Mouse (Mus musculus) MEL (cell line): ENCODE results near the gene Csf2. TPM values are rescaled to one million over a fixed set of nuclear protein-coding genes. Genes with fewer than 3 reads are reported as not detected.
A peak's percentile ranks its signal among the peaks of the same experiment; 100 is the strongest.

ENCODE experiments used
- DNase-seq: peaks from one replicate; pipeline ENCODE4 v3.0.0; 2011; ENCODE audit warnings: low read depth, low spot score
- H3K27ac ChIP-seq: 2 replicates; pipeline ENCODE4 v1.5.1; 2012; ENCODE audit warnings: low read depth, mild to moderate bottlenecking, control low read depth, low read length, moderate library complexity; ENCODE audit not compliant: control insufficient read depth
- H3K27me3 ChIP-seq, 2 experiments: fragments of 150-350 bp in 1 of 2; sonication (generic) in 1 of 2; 2 replicates each; pipeline ENCODE4 v1.6.1; 2012; ENCODE audit warnings: low read length in 2 of 2, mild to moderate bottlenecking in 2 of 2, improper control_type of control experiment in 1 of 2, moderate library complexity in 1 of 2; ENCODE audit not compliant: insufficient read depth in 2 of 2, control insufficient read depth in 1 of 2
- H3K36me3 ChIP-seq, 2 experiments: 2 replicates each; pipeline ENCODE4 v1.6.1; 2012 to 2014; ENCODE audit warnings: low read length in 2 of 2, improper control_type of control experiment in 1 of 2, inconsistent platforms in 1 of 2, mild to moderate bottlenecking in 1 of 2; ENCODE audit not compliant: insufficient read depth in 2 of 2, control insufficient read depth in 1 of 2
- H3K4me1 ChIP-seq, 2 experiments: fragments of 150-350 bp in 1 of 2; sonication (generic) in 1 of 2; 2 replicates each; pipeline ENCODE4 v1.6.1; 2012; ENCODE audit warnings: low read length in 2 of 2, improper control_type of control experiment in 1 of 2, mild to moderate bottlenecking in 1 of 2; ENCODE audit not compliant: insufficient read depth in 2 of 2, control insufficient read depth in 1 of 2
- H3K4me3 ChIP-seq, 2 experiments: fragments of 150-350 bp in 1 of 2; sonication (generic) in 1 of 2; 2 replicates each; pipeline ENCODE4 v1.5.1; 2012; ENCODE audit warnings: low read depth in 2 of 2, low read length in 2 of 2, mild to moderate bottlenecking in 2 of 2, moderate library complexity in 2 of 2, control low read depth in 1 of 2, improper control_type of control experiment in 1 of 2; ENCODE audit not compliant: control insufficient read depth in 1 of 2, insufficient read depth in 1 of 2
- H3K79me2 ChIP-seq: 2 replicates; pipeline ENCODE4 v1.6.1; 2012; ENCODE audit warnings: mild to moderate bottlenecking, low read length, moderate library complexity; ENCODE audit not compliant: control insufficient read depth, poor library complexity, insufficient read depth
- H3K9ac ChIP-seq: 2 replicates; pipeline ENCODE4 v1.6.1; 2012; ENCODE audit warnings: low read depth, mild to moderate bottlenecking, control low read depth, low read length, moderate library complexity; ENCODE audit not compliant: control insufficient read depth, poor library complexity, severe bottlenecking
- H3K9me3 ChIP-seq: fragments of 150-350 bp; sonication (generic); replicated peaks from 2 replicates; pipeline ENCODE4 v1.6.1; 2012; ENCODE audit warnings: mild to moderate bottlenecking, low read length, improper control_type of control experiment, moderate library complexity; ENCODE audit not compliant: insufficient read depth
- BHLHE40 ChIP-seq: IDR thresholded peaks from 2 replicates; pipeline ENCODE4 v1.6.1; 2012; ENCODE audit warnings: low read depth, mild to moderate bottlenecking, inconsistent platforms, low read length, improper control_type of control experiment, borderline replicate concordance
- CHD1 ChIP-seq: IDR thresholded peaks from 2 replicates; pipeline ENCODE4 v1.6.1; 2012; ENCODE audit warnings: low read depth, mild to moderate bottlenecking, inconsistent platforms, low read length, improper control_type of control experiment
- CHD2 ChIP-seq: IDR thresholded peaks from 2 replicates; pipeline ENCODE4 v1.6.1; 2011; ENCODE audit warnings: low read length, improper control_type of control experiment
- E2F4 ChIP-seq: IDR thresholded peaks from 2 replicates; pipeline ENCODE4 v1.6.1; 2011; ENCODE audit warnings: low read depth, low read length, improper control_type of control experiment, borderline replicate concordance
- EP300 ChIP-seq, 2 experiments: IDR thresholded peaks; 2 replicates each; pipeline ENCODE4 v1.6.1; 2011; ENCODE audit warnings: improper control_type of control experiment in 2 of 2, low read length in 2 of 2, low read depth in 1 of 2, mild to moderate bottlenecking in 1 of 2
- ETS1 ChIP-seq: IDR thresholded peaks from 2 replicates; pipeline ENCODE4 v1.6.1; 2012; ENCODE audit warnings: low read depth, mild to moderate bottlenecking, inconsistent platforms, low read length, improper control_type of control experiment, moderate library complexity
- GABPA ChIP-seq: IDR thresholded peaks from 2 replicates; pipeline ENCODE4 v1.6.1; 2012; ENCODE audit warnings: low read depth, mild to moderate bottlenecking, inconsistent platforms, low read length, improper control_type of control experiment, moderate library complexity
- GATA1 ChIP-seq: IDR thresholded peaks from 2 replicates; pipeline ENCODE4 v1.6.1; 2011; ENCODE audit warnings: low read depth, low read length, improper control_type of control experiment
- JUND ChIP-seq: IDR thresholded peaks from 2 replicates; pipeline ENCODE4 v1.6.1; 2011; ENCODE audit warnings: low read depth, mild to moderate bottlenecking, improper control_type of control experiment, low read length
- KAT2A ChIP-seq: conservative IDR thresholded peaks from 2 replicates; pipeline ENCODE4 v1.6.1; 2012; ENCODE audit warnings: low read depth, low read length, improper control_type of control experiment, inconsistent platforms
- MAFK ChIP-seq: IDR thresholded peaks from 2 replicates; pipeline ENCODE4 v1.6.1; 2011; ENCODE audit warnings: low read depth, mild to moderate bottlenecking, low read length, improper control_type of control experiment, borderline replicate concordance
- MAX ChIP-seq: IDR thresholded peaks from 2 replicates; pipeline ENCODE4 v1.6.1; 2011; ENCODE audit warnings: low read length, improper control_type of control experiment
- MAZ ChIP-seq: IDR thresholded peaks from 2 replicates; pipeline ENCODE4 v1.6.1; 2012; ENCODE audit warnings: low read depth, mild to moderate bottlenecking, inconsistent platforms, low read length, improper control_type of control experiment
- MXI1 ChIP-seq: IDR thresholded peaks from 2 replicates; pipeline ENCODE4 v1.6.1; 2011; ENCODE audit warnings: mild to moderate bottlenecking, low read depth, low read length, improper control_type of control experiment
- MYB ChIP-seq: IDR thresholded peaks from 2 replicates; pipeline ENCODE4 v1.6.1; 2011; ENCODE audit warnings: mild to moderate bottlenecking, low read depth, low read length, improper control_type of control experiment
- NRF1 ChIP-seq: IDR thresholded peaks from 2 replicates; pipeline ENCODE4 v1.6.1; 2014; ENCODE audit warnings: low read depth, mild to moderate bottlenecking, inconsistent platforms, low read length, improper control_type of control experiment, moderate library complexity; ENCODE audit not compliant: poor library complexity, insufficient read depth, severe bottlenecking
- POLR2AphosphoS2 ChIP-seq: IDR thresholded peaks from 2 replicates; pipeline ENCODE4 v1.6.1; 2011; ENCODE audit warnings: low read length, improper control_type of control experiment
- RAD21 ChIP-seq: IDR thresholded peaks from 2 replicates; pipeline ENCODE4 v1.6.1; 2011; ENCODE audit warnings: mild to moderate bottlenecking, low read depth, low read length, improper control_type of control experiment
- RCOR1 ChIP-seq: IDR thresholded peaks from 2 replicates; pipeline ENCODE4 v1.6.1; 2012; ENCODE audit warnings: low read depth, mild to moderate bottlenecking, inconsistent platforms, low read length, improper control_type of control experiment
- TAL1 ChIP-seq: IDR thresholded peaks from 2 replicates; pipeline ENCODE4 v1.6.1; 2012; ENCODE audit warnings: mild to moderate bottlenecking, inconsistent platforms, low read length, moderate library complexity, mixed read lengths
- TBP ChIP-seq: IDR thresholded peaks from 2 replicates; pipeline ENCODE4 v1.8.0; 2011; ENCODE audit warnings: low read depth, low read length, improper control_type of control experiment
- TCF12 ChIP-seq: IDR thresholded peaks from 2 replicates; pipeline ENCODE4 v1.6.1; 2014; ENCODE audit warnings: low read depth, mild to moderate bottlenecking, inconsistent platforms, low read length, improper control_type of control experiment, moderate library complexity
- UBTF ChIP-seq: IDR thresholded peaks from 2 replicates; pipeline ENCODE4 v1.6.1; 2012; ENCODE audit warnings: low read depth, mild to moderate bottlenecking, inconsistent platforms, low read length, improper control_type of control experiment, moderate library complexity, borderline replicate concordance; ENCODE audit not compliant: insufficient read depth
- USF2 ChIP-seq, 2 experiments: IDR thresholded peaks; 2 replicates each; pipeline ENCODE4 v1.6.1; 2011 to 2012; ENCODE audit warnings: improper control_type of control experiment in 2 of 2, low read length in 2 of 2, borderline replicate concordance in 1 of 2, inconsistent platforms in 1 of 2, low read depth in 1 of 2, mild to moderate bottlenecking in 1 of 2; ENCODE audit not compliant: insufficient read depth in 1 of 2
- ZC3H11A ChIP-seq: IDR thresholded peaks from 2 replicates; pipeline ENCODE4 v1.6.1; 2012; ENCODE audit warnings: low read depth, mild to moderate bottlenecking, inconsistent platforms, low read length, improper control_type of control experiment
- ZKSCAN1 ChIP-seq: IDR thresholded peaks from 2 replicates; pipeline ENCODE4 v1.6.1; 2012; ENCODE audit warnings: low read depth, mild to moderate bottlenecking, inconsistent platforms, low read length, improper control_type of control experiment, moderate library complexity
- ZNF384 ChIP-seq: IDR thresholded peaks from 2 replicates; pipeline ENCODE4 v1.6.1; 2012; ENCODE audit warnings: low read depth, mild to moderate bottlenecking, inconsistent platforms, low read length, improper control_type of control experiment
- polyA plus RNA-seq, 2 experiments: library from polyadenylated mRNA; stranded (reverse) in 1 of 2; unstranded in 1 of 2; fragments of >175 nt in 1 of 2; fragments of >200 nt in 1 of 2; gene quantifications; 2 replicates each; pipeline versions ENCODE4 v1.2.1 to v1.2.4; 2012; ENCODE audit warnings: low replicate concordance in 2 of 2, low read depth in 1 of 2; ENCODE audit not compliant: insufficient read length in 2 of 2, insufficient read depth in 1 of 2, missing spikeins in 1 of 2
- total RNA-seq: library from RNA; depleted of rRNA; stranded (reverse); fragments of 300-350 nt; gene quantifications from 2 replicates; pipeline ENCODE4 v1.2.3, GENCODE M21; 2012

Gene Csf2
- total and polyA plus RNA-seq, 3 experiments = 0.15 TPM; not detected in 2

DNA sequence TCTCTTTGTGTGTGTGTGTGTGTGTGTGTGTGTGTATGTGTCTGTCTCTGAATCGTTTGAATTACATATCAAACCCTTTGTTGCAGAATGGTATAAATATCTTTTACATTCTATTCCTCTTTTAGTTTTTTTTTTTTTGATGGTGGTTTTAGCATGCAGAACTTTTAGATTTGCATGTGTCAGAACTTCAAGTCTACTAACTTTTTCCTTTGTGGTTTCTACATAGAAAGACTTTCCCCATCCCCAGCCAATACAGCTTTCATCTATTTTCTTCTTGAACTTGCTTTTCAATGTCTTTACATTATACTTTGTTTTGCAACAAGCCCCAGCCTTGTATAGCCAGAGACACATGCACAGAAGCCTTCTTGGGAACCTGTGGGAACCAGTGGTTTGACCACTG, 47.3 kb upstream of the Csf2 start:
- TF ChIP-seq ZNF384 = no peak
- no peak for TF ChIP-seq MAX
- no peak for TF ChIP-seq MAZ
- TF ChIP-seq KAT2A = no peak
- TF ChIP-seq USF2 (IDR thresholded peaks at IDR 0.05; ENCODE audit: borderline replicate concordance in 1 of 2, insufficient read depth in 1 of 2, low read depth in 1 of 2, low read length in 2 of 2) = no peak
- no peak for TF ChIP-seq UBTF
- TF ChIP-seq MXI1 = no peak
- TF ChIP-seq JUND = no peak
- TF ChIP-seq CHD2 = no peak
- no peak for TF ChIP-seq CHD1
- no peak for TF ChIP-seq RAD21
- no peak for TF ChIP-seq MYB
- TF ChIP-seq GABPA = no peak
- TF ChIP-seq ZC3H11A = no peak
- TF ChIP-seq ETS1 = no peak
- no peak for TF ChIP-seq NRF1
- no peak for TF ChIP-seq E2F4
- TF ChIP-seq TBP = no peak
- TF ChIP-seq GATA1 = no peak
- no peak for TF ChIP-seq BHLHE40
- H3K9ac ChIP-seq = no peak overlapping the region
- no peaks in the 10 kb centered on the region for H3K79me2 ChIP-seq
- H3K36me3 ChIP-seq = peaks cover 0 to 18% of the 10 kb centered on the region in 2 experiments; a peak in 2 of 4 replicates
- H3K27ac ChIP-seq = no peak overlapping the region
- H3K4me1 ChIP-seq = peaks cover 13 to 27% of the 10 kb centered on the region in 2 experiments
- H3K4me3 ChIP-seq = no peak overlapping the region
- no peaks in the 10 kb centered on the region for H3K9me3 ChIP-seq
- DNase-seq = no peak
- H3K27me3 ChIP-seq = no peaks in the 10 kb centered on the region

DNA sequence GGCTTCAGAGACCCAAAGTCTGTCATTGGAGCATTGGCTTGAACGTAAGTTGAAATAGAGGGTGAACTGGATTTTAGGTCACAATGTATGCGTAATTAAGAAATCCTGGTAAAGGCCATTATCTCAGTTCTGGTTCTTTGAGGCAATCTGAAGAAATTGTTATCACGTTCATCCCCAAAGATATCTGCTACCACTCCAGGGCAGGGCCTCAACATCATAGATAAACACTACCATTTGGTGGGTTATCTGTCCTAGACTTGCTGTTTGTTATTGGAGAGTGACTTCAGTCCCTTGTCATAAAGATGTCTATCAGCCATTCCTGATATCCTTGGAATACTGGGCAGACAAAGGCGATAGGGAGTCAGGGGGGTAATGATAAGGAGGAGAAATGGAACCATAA, 46.5 kb upstream of the Csf2 start:
- H3K4me1 ChIP-seq = peaks cover 19 to 32% of the 10 kb centered on the region in 2 experiments
- H3K9me3 ChIP-seq = no peaks in the 10 kb centered on the region
- no peak for DNase-seq

More for the DNA sequence above, 46.5 kb upstream of the Csf2 start:
- no peaks in the 10 kb centered on the region for H3K79me2 ChIP-seq
- TF ChIP-seq MAZ (no peak), ZKSCAN1 (no peak), EP300 (IDR thresholded peaks at IDR 0.05; ENCODE audit: low read depth in 1 of 2, low read length in 2 of 2) (peak; percentile 32 to 61; a peak in 3 of 4 replicates), MAX (no peak), JUND (no peak), GATA1 (peak; percentile 68), TCF12 (peak; percentile 74; the same call in 1 of the 2 replicates), BHLHE40 (no peak), POLR2AphosphoS2 (no peak), CHD1 (no peak), MAFK (no peak), TAL1 (no peak), RCOR1 (peak; percentile 65; the same call in 1 of the 2 replicates), ETS1 (peak; percentile 50; the same call in 1 of the 2 replicates)
- no peak overlapping the region for H3K9ac ChIP-seq
- no peak overlapping the region for H3K4me3 ChIP-seq
- peaks cover 0 to 24% of the 10 kb centered on the region in 2 experiments; a peak in 2 of 4 replicates for H3K36me3 ChIP-seq
- H3K27me3 ChIP-seq = no peaks in the 10 kb centered on the region
- H3K27ac ChIP-seq = no peak overlapping the region
